Mouse (Mus musculus) thymus, adult 2 months (tissue): ENCODE results near the gene Ap3d1.

Source experiments
- CTCF ChIP-seq: fragments of 200-500 bp; IDR thresholded peaks from 2 replicates; pipeline ENCODE4 v1.5.1; 2012; ENCODE audit warnings: mild to moderate bottlenecking, control low read depth, low read length, moderate library complexity, borderline replicate concordance; ENCODE audit not compliant: control insufficient read depth, poor library complexity, insufficient read depth; ENCODE audit errors: extremely low read depth
- POLR2A ChIP-seq: fragments of 200-500 bp; IDR thresholded peaks from 2 replicates; pipeline ENCODE4 v1.6.1; 2012; ENCODE audit warnings: mild to moderate bottlenecking, low read length, control low read depth, moderate library complexity; ENCODE audit not compliant: control insufficient read depth, poor library complexity, insufficient read depth; ENCODE audit errors: extremely low read depth

GRCm38 (mm10) chr10:80700038-80700504 is 42.0 kb downstream of the Ap3d1 start:
- no peak for TF ChIP-seq POLR2A
- no peak for TF ChIP-seq CTCF
